Mouse (Mus musculus): ENCODE results near the gene Tnks1bp1. TPM values are rescaled to one million over a fixed set of nuclear protein-coding genes. Genes with fewer than 3 reads are reported as not detected.

Gene Tnks1bp1
- polyA plus RNA-seq, 1 experiment: 118 TPM

DNA sequence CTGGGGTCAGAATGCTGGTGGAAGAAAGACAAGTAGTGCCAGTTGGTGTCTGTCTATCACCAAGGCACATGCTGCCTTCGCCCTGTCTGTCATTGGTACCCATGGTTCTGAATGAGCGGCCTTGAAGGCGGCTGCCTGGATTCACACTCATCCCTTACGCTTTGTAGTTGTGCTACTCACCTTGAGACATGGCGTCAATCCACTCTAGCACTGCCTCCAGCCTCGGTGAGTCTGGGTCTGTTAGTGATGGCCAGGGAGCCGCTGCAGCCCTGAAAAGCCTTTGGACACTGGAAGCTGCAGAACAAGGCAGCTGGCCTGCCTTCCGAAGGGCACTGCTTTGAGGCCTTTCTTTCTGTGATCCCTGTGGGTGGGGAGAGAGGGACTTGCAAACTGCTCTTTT lies 55.4 kb downstream of the Tnks1bp1 start:
- Histone ChIP-seq H3K4me3 (ENCODE audit: insufficient read depth, low read length) (no peak overlapping the region), H3K4me1 (ENCODE audit: control insufficient read depth, insufficient read depth, low read length) (peaks cover 5% of the 10 kb centered on the region; the same call in 1 of the 2 replicates), H3K27ac (ENCODE audit: insufficient read depth, low read length) (no peak overlapping the region)
- TF ChIP-seq CTCF (IDR thresholded peaks at IDR 0.05; ENCODE audit: borderline replicate concordance, insufficient read depth, low read length): no peak
- no peak for TF ChIP-seq POLR2A (IDR thresholded peaks at IDR 0.05; ENCODE audit: low read depth, low read length)

- TF ChIP-seq POLR2A (IDR thresholded peaks at IDR 0.05; ENCODE audit: low read depth, low read length) (no peak), CTCF (IDR thresholded peaks at IDR 0.05; ENCODE audit: borderline replicate concordance, insufficient read depth, low read length) (no peak)
- no peaks in the 10 kb centered on the region for H3K4me1 ChIP-seq (ENCODE audit: control insufficient read depth, insufficient read depth, low read length)
- H3K4me3 ChIP-seq (ENCODE audit: insufficient read depth, low read length): no peak overlapping the region
- no peak overlapping the region for H3K27ac ChIP-seq (ENCODE audit: insufficient read depth, low read length)
Observed at GRCm38 (mm10) chr2:85105426-85106013, 57.7 kb downstream of the Tnks1bp1 start.

GRCm38 (mm10) chr2:85106068-85106790 lies 58.4 kb downstream of the Tnks1bp1 start:
- TF ChIP-seq POLR2A (IDR thresholded peaks at IDR 0.05; ENCODE audit: low read depth, low read length): no peak
- no peak for TF ChIP-seq CTCF (IDR thresholded peaks at IDR 0.05; ENCODE audit: borderline replicate concordance, insufficient read depth, low read length)
- Histone ChIP-seq H3K27ac (ENCODE audit: insufficient read depth, low read length) (no peak overlapping the region), H3K4me1 (ENCODE audit: control insufficient read depth, insufficient read depth, low read length) (no peaks in the 10 kb centered on the region), H3K4me3 (ENCODE audit: insufficient read depth, low read length) (no peak overlapping the region)

- Histone ChIP-seq H3K27ac (ENCODE audit: insufficient read depth, low read length) (no peak overlapping the region), H3K4me1 (ENCODE audit: control insufficient read depth, insufficient read depth, low read length) (no peaks in the 10 kb centered on the region), H3K4me3 (ENCODE audit: insufficient read depth, low read length) (no peak overlapping the region)
- TF ChIP-seq CTCF (IDR thresholded peaks at IDR 0.05; ENCODE audit: borderline replicate concordance, insufficient read depth, low read length) (no peak), POLR2A (IDR thresholded peaks at IDR 0.05; ENCODE audit: low read depth, low read length) (no peak)
Observed at GRCm38 (mm10) chr2:85106941-85107340, 59.1 kb downstream of the Tnks1bp1 start.

DNA sequence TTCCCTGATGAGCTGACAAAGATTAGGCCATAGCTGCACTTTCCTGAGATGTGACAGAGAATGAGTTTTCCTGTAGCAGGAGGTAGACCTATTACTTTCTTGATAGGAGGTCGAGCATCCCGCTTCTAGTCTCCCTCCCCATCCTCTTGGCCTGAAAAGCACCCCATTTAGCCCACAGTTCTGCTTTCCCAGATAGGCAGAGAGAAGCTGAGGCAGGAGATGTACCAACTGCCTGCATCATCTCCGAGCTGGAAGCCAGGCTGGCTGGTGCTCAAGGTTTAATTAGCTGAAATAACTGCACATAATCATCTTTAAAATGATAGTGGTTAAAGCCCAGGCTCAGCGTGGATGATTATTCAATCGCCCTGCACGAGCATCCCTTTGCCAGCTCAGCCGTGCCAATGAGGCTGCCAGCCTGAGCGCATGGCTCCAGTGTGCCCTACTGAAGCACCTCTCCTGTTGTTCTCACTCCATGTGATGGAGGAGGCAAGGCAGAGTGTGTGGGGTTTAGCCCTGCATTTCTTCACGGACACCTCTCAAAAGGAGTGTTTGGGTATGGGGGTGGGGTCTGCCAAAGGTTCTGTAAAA lies 62.6 kb downstream of the Tnks1bp1 start:
- Histone ChIP-seq H3K4me3 (ENCODE audit: insufficient read depth, low read length) (no peak overlapping the region), H3K4me1 (ENCODE audit: control insufficient read depth, insufficient read depth, low read length) (no peaks in the 10 kb centered on the region)
- TF ChIP-seq POLR2A (IDR thresholded peaks at IDR 0.05; ENCODE audit: low read depth, low read length) (no peak), CTCF (IDR thresholded peaks at IDR 0.05; ENCODE audit: borderline replicate concordance, insufficient read depth, low read length) (no peak)

More for the DNA sequence above, 62.6 kb downstream of the Tnks1bp1 start:
- H3K27ac ChIP-seq (ENCODE audit: insufficient read depth, low read length): no peak overlapping the region

Other genes with a start within 250 kb of the Tnks1bp1 start
- gene Ube2l6, start 249.2 kb upstream of the Tnks1bp1 start, polyA plus RNA-seq (2011; ENCODE audit: insufficient read length, low read depth, missing spikeins): 17.1 and 17.6 TPM in 2 replicates
- not detected in 2 replicates for gene Smtnl1, start 225.4 kb upstream of the Tnks1bp1 start, polyA plus RNA-seq (2011; ENCODE audit: insufficient read length, low read depth, missing spikeins)
- gene Timm10, start 221.0 kb upstream of the Tnks1bp1 start, polyA plus RNA-seq (2011; ENCODE audit: insufficient read length, low read depth, missing spikeins): 25.3 and 31.1 TPM in 2 replicates
- 6.6 and 8.7 TPM in 2 replicates for gene Slc43a1, start 209.2 kb upstream of the Tnks1bp1 start, polyA plus RNA-seq (2011; ENCODE audit: insufficient read length, low read depth, missing spikeins)
- 1.2 and 1.3 TPM in 2 replicates for gene Rtn4rl2, start 161.3 kb upstream of the Tnks1bp1 start, polyA plus RNA-seq (2011; ENCODE audit: insufficient read length, low read depth, missing spikeins)
- 25.5 and 26.0 TPM in 2 replicates for gene Slc43a3, start 111.4 kb upstream of the Tnks1bp1 start, polyA plus RNA-seq (2011; ENCODE audit: insufficient read length, low read depth, missing spikeins)
- gene Prg2, start 67.6 kb upstream of the Tnks1bp1 start, polyA plus RNA-seq (2011; ENCODE audit: insufficient read length, low read depth, missing spikeins): not detected in 2 replicates
- not detected in 2 replicates for gene Prg3, start 59.8 kb upstream of the Tnks1bp1 start, polyA plus RNA-seq (2011; ENCODE audit: insufficient read length, low read depth, missing spikeins)
- gene Ssrp1, start 10.8 kb upstream of the Tnks1bp1 start, polyA plus RNA-seq (2011; ENCODE audit: insufficient read length, low read depth, missing spikeins): 178 and 208 TPM in 2 replicates
- gene P2rx3, start 10.6 kb upstream of the Tnks1bp1 start, polyA plus RNA-seq (2011; ENCODE audit: insufficient read length, low read depth, missing spikeins): 4.2 and 5.2 TPM in 2 replicates
- not detected in 2 replicates for gene Aplnr, start 88.2 kb downstream of the Tnks1bp1 start, polyA plus RNA-seq (2011; ENCODE audit: insufficient read length, low read depth, missing spikeins)
- not detected in 2 replicates for gene Lrrc55, start 149.2 kb downstream of the Tnks1bp1 start, polyA plus RNA-seq (2011; ENCODE audit: insufficient read length, low read depth, missing spikeins)